Mouse (Mus musculus): ENCODE data around the gene Gm49776. TPM values are rescaled to one million over a fixed set of nuclear protein-coding genes. Genes with fewer than 3 reads are reported as not detected.

The Gm49776 gene
- total RNA-seq, 2 experiments from 2014 or later = not detected

GRCm38 (mm10) chr16:18234671-18235388 lies 23.3 kb downstream of the Gm49776 start, which contains the start of gene Zdhhc8:
Zdhhc8 (minus strand) TSS chr16:18235136.
- peak in 1 of 2 experiments; percentile 75 for DNase-seq (ENCODE audit: low spot score in 2 of 2)

GRCm38 (mm10) chr16:18233919-18234670 lies 24.0 kb downstream of the Gm49776 start:
- no peak for DNase-seq (ENCODE audit: low spot score in 2 of 2)

- no peak for DNase-seq (ENCODE audit: low spot score in 2 of 2)
Measured at GRCm38 (mm10) chr16:18233451-18233850, 24.7 kb downstream of the Gm49776 start.

- DNase-seq (ENCODE audit: low spot score in 2 of 2) = no peak
Measured at GRCm38 (mm10) chr16:18231451-18231850, 26.7 kb downstream of the Gm49776 start.

- DNase-seq (ENCODE audit: low spot score in 2 of 2) = no peak
Measured at GRCm38 (mm10) chr16:18231047-18231446, 27.1 kb downstream of the Gm49776 start.

GRCm38 (mm10) chr16:18230617-18231016 lies 27.5 kb downstream of the Gm49776 start:
- no peak for DNase-seq (ENCODE audit: low spot score in 2 of 2)

GRCm38 (mm10) chr16:18229622-18230021 lies 28.5 kb downstream of the Gm49776 start:
- peak; percentile 69 to 71 for DNase-seq (ENCODE audit: low spot score in 2 of 2)

GRCm38 (mm10) chr16:18228856-18229255 lies 29.3 kb downstream of the Gm49776 start:
- DNase-seq (ENCODE audit: low spot score in 2 of 2) = no peak

GRCm38 (mm10) chr16:18227897-18228422 lies 30.2 kb downstream of the Gm49776 start:
- no peak for DNase-seq (ENCODE audit: low spot score in 2 of 2)

- no peak for DNase-seq (ENCODE audit: low spot score in 2 of 2)
Measured at GRCm38 (mm10) chr16:18227187-18227586, 30.9 kb downstream of the Gm49776 start.

GRCm38 (mm10) chr16:18222188-18222587 lies 35.9 kb downstream of the Gm49776 start:
- DNase-seq (ENCODE audit: low spot score in 2 of 2) = no peak

- DNase-seq (ENCODE audit: low spot score in 2 of 2) = no peak
Measured at GRCm38 (mm10) chr16:18221543-18221898, 36.6 kb downstream of the Gm49776 start.

- DNase-seq (ENCODE audit: low spot score in 2 of 2) = no peak
Measured at GRCm38 (mm10) chr16:18220856-18221542, 37.1 kb downstream of the Gm49776 start.

- no peak for DNase-seq (ENCODE audit: low spot score in 2 of 2)
Measured at GRCm38 (mm10) chr16:18220001-18220400, 38.1 kb downstream of the Gm49776 start.

- no peak for DNase-seq (ENCODE audit: low spot score in 2 of 2)
Measured at GRCm38 (mm10) chr16:18218580-18218996, 39.5 kb downstream of the Gm49776 start.

GRCm38 (mm10) chr16:18217579-18217978 lies 40.5 kb downstream of the Gm49776 start, which contains the start of gene Ccdc188:
Ccdc188 (plus strand) TSS chr16:18217879.
- no peak for DNase-seq (ENCODE audit: low spot score in 2 of 2)

- DNase-seq (ENCODE audit: low spot score in 2 of 2) = peak in 1 of 2 experiments; percentile 71
Measured at GRCm38 (mm10) chr16:18214858-18215257, 43.3 kb downstream of the Gm49776 start.

- peak; percentile 69 to 74 for DNase-seq (ENCODE audit: low spot score in 2 of 2)
Measured at GRCm38 (mm10) chr16:18213689-18214088, 44.4 kb downstream of the Gm49776 start.

GRCm38 (mm10) chr16:18211417-18212171 lies 46.5 kb downstream of the Gm49776 start:
- DNase-seq (ENCODE audit: low spot score in 2 of 2) = peak; percentile 95 to 98

- peak; percentile 67 to 76 for DNase-seq (ENCODE audit: low spot score in 2 of 2)
Measured at GRCm38 (mm10) chr16:18210701-18211416, 47.3 kb downstream of the Gm49776 start.
